Mouse (Mus musculus) gastrocnemius, postnatal 10 days (tissue): Measurements from ENCODE around the gene Adam30. TPM values are rescaled to one million over a fixed set of nuclear protein-coding genes. Genes with fewer than 3 reads are reported as not detected.
"Not testable (repeated sequence)": the region's sequence is repeated elsewhere in the genome, so short reads cannot be mapped to it uniquely, and the experiment has no call there.

Source experiments
- DNase-seq: peaks from one replicate; pipeline ENCODE4 v3.0.0; 2021; ENCODE audit warnings: mixed read lengths
- long read RNA-seq, 2 experiments: library from polyadenylated mRNA; stranded (forward); transcript quantifications; one replicate each; pipeline ENCODE4 v2.0.0; 2021
- total RNA-seq, 2 experiments: library from RNA; stranded (reverse); gene quantifications; 2 replicates each; pipeline ENCODE4 v1.2.3; 2021

Adam30 gene
- total RNA-seq: not detected
- long read RNA-seq, experiment 1: 0 reads
- long read RNA-seq, experiment 2: 0 reads

DNA sequence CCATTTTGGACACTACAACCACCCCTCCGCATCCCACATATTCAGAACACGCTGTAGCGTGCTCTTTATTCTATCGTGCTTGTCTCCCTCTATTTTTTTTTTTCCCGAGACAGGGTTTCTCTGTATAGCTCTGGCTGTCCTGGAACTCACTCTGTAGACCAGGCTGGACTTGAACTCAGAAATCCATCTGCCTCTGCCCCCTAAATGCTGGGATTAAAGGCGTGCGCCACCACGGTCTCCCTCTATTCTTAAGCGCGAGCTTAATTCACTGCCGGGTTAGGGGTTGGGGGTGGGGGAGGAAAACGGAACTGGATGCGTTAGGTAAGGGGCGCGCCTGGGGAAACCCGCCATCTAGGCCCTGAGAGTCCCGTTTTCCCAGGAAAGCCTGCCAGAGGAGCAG, at the start of gene Adam30:
TSS of gene Adam30 (plus strand) at position 301 of the 400 bp plus-strand sequence.
- DNase-seq: no peak

GRCm38 (mm10) chr3:98118252-98118651, 42.2 kb upstream of the Adam30 start:
- no peak for DNase-seq

- DNase-seq: no peak
Measured at GRCm38 (mm10) chr3:98119338-98119737, 41.1 kb upstream of the Adam30 start.

DNA sequence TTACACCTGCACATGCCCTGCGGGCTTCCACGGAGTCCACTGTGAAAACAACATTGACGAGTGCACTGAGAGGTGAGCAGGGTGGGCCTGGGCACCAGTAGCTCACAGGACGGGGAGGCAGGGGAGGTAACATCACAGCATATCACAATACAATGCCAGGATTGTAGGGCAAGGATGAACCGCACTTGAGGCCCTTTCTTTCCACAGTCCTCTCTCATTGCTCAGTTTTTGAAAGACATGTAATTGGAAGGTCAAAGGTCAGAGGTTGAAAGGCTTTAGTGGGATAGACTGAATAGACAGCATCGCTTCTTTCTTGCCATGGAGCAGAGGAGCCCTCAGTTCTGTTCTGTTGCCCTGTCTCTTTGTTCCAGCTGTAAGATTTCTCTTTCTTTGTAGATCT, 39.5 kb upstream of the Adam30 start:
- no peak for DNase-seq

DNA sequence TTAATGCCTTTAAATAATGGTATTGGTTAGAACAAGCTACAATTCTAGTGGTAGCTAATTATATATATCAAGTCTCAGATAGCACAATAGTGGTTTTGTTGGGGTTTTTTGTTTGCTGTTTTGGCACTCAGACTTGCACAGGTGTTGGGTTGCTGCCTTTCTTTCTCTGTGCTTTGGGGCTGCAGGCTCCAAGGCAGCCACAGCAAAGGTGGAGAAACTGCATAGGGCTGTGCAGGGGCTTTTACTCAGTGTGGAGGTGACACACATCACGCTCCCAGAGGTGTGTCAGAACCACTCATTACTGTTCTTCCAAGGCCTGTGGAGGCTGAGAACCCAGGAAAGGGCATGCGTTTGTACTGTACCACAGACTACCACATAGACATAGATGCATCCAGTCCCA, 32.7 kb upstream of the Adam30 start:
- DNase-seq: no peak

DNA sequence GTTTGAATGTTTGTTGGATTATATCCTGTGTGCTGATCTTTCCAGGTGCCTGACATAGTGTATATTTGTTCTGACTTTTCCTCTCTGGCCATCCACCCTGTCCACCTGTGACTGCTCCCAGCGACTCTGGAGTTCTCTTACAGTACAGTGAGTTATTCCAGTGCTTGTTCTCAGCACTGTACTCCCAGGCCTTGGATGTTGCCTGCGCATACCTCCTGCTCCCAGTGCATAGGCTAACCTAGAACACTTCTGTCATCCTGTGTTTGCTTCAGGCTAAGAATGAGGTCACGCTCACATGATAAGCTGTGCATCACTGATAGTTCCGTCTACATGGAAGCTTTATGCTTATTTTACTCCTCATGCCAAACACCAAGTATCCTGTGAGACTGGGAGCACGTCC, 31.7 kb upstream of the Adam30 start:
- no peak for DNase-seq

GRCm38 (mm10) chr3:98132140-98132539, 28.3 kb upstream of the Adam30 start:
- DNase-seq: not testable (repeated sequence)

- no peak for DNase-seq
Measured at GRCm38 (mm10) chr3:98132636-98133035, 27.8 kb upstream of the Adam30 start.

GRCm38 (mm10) chr3:98141456-98141855, 19.0 kb upstream of the Adam30 start:
- no peak for DNase-seq

- DNase-seq: no peak
Measured at GRCm38 (mm10) chr3:98142862-98143261, 17.6 kb upstream of the Adam30 start.

DNA sequence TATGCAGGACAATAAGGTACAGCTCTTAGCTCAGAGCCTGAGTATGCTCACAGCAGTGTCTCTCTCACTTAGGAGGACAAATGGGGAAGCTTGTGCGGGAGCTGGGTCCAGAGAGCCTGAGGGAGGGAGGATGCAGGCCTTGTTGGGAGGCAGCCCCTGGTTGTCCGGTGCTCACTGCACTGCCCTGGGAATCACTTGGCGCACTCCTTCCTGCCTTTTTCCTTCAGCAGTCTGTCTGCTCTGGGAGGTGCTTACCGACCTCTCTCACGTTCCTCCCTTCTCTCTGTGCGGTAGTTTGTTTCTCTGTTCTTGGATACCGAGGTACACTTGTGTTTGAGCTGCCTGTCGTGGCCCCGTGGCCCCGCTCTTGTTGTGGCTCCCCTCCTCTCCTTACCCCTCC, 15.2 kb upstream of the Adam30 start:
- DNase-seq: no peak

- no peak for DNase-seq
Measured at GRCm38 (mm10) chr3:98146471-98147410, 13.7 kb upstream of the Adam30 start.

- DNase-seq: no peak
Measured at GRCm38 (mm10) chr3:98147706-98148105, 12.7 kb upstream of the Adam30 start.

DNA sequence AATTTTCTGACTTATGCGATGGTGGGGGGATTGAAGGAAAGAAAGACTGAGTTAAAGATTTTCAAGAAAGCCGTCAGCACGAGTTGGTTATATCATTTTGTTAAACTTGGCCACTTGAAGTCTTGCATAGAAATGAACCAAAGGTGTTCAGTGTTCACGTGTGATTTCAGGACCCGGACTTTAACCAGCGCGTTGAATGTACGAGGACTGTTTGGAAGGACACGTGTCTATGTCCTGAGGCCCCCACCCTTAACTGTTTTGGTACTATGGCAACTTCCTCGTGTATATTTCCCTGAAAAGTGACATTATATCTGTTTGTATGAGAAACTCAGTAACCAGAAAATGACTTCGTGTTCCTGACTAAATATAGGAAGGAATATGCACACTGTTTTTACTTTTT, 10.5 kb upstream of the Adam30 start:
- no peak for DNase-seq

GRCm38 (mm10) chr3:98151016-98151415, 9.4 kb upstream of the Adam30 start:
- no peak for DNase-seq

DNA sequence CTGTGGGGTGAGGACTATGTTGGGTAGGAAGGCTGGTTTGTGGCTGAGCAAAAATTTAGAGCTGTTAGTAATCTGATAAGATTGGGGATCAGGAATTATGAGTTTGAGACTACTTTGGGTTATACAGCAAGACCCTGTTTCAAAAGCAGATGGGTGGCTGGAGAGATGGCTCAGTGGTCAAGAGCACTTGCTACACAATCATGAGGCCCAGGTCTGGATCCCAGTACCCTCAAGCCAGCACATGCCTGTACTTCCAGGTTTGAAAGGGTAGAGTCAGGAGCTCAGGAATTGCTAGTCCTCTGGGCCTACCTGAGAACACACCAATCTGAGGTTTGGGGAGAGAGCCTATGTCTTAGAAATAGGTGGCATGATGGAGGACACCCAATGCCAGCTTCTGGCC, 7.0 kb upstream of the Adam30 start:
- DNase-seq: no peak

- no peak for DNase-seq
Measured at GRCm38 (mm10) chr3:98156158-98156557, 4.3 kb upstream of the Adam30 start.

DNA sequence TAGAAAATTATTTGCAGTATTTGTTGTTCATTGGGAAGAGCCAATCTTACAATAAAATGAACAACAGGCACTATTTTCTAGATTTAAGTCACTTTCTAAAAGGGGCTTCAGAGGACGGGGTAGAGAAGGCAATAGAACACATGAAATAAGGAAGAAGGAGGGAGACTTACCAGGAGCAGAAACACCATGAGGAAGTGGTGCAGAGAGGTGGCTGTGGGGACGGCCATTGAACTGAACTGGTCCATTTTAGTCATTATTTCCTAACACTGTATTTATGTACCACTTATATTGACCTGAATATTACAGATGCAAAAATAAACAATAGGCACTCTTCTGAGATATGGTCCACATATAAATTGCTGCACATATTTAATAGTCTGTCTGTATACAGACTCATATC, 3.4 kb upstream of the Adam30 start:
- no peak for DNase-seq

DNA sequence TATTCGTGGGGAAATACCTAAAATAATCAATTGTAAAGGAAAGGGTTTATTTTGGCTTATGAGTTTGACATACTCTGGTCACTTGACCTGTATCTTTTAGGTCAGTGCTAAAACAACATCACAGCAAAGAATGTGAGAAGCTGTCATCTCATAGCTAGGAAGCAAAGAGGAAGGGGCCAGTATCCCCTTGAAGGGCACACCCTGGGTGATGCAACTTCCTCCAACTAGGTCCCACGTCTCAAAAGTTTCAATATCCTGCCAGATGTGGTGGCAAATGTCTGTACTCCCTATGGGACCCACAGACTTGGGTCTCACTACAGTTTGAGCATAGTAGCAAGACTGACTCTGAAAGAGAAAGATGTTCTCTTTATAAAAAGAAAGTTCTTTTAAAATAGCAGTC, 2.8 kb upstream of the Adam30 start:
- DNase-seq: no peak

DNA sequence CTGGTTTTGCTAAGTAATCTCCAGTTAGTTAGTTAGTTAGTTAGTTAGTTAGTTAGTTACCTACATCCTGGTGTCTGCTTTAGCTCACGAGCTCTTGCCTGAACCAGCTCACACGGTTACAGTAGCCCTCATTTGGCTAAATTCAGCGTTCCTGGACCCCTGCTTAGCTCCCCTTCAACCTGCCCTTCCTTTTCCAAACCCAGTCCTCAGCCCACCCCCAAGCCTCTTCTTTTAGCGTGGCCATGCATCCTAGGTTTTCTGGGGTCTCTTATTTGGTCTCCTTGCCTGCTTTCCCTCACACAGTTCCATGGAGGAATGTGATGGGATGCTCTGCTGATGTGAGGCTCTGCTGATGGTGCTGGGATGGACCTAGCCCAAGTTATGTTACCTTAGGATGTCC, 1.8 kb upstream of the Adam30 start:
- no peak for DNase-seq

DNA sequence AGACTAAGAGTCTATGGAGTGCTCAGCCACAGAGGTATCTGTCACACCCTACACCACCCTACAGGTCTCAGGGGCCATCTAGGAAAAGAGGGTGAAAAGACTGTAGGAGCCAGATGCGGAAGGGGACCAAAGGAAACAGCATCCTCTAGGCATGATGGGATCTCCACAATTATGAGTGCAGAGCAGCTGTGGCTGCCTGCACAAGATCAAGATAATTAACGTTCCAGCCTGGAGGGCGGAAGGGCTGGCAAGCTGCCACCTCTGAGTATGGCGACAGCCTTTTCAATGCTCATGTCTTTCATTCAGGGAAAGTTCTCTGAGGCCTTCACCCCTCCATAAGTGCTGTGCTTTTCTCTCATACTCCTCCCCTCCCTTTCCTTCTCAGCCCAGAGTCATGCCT, 1.1 kb upstream of the Adam30 start:
- DNase-seq: no peak

- no peak for DNase-seq
Measured at GRCm38 (mm10) chr3:98178340-98178739, 17.9 kb downstream of the Adam30 start.

DNA sequence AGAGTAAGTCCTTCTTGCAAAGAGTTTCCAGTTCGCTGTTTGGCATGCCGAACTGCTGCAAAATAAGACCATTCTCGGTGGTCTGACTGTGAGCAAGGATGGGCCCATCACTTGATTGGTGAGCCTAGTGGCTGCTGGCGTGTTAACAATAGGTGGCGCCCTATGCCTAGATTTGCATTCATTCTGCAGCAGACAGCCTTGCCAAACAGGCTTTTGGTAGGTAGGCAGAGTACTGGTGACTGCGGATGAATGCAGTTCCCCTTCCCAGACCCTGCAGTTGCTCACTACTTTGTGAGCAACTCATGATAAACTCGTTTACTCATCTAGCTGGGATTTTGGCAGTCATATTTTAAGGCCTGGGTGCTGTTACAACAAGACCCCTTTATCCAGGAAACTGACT, 20.4 kb downstream of the Adam30 start:
- peak; percentile 34 for DNase-seq

- DNase-seq: no peak
Measured at GRCm38 (mm10) chr3:98185163-98185714, 24.8 kb downstream of the Adam30 start.
